In the genomic region with DNA sequence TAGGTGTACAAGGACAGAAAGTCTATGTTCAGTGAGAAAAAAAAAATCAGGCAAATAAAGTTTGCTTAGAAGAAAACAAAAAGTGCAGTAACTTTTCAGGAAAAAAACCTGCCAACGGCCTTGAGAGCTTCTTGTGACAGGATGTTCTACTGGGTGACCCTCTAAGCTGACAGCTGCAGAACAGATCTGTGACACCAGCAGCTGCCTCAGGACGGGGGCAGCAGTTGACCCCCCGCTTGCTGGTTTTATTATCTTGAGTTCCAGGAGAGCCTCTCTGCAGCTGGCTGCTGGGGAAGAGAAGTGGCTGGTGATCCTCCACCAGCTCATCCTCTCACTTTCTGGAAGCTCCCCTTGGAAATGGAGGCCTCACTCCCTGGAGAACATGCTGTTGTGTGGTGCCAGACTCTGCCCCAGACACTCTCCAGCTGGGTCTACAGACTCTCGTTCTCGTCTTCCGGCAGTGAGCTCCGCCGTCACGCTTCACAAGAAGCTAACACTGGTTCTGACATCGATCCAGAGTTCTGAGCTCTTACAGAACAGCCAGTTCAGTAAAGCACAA, we compare ENCODE assay signal across 13 mouse cellular contexts. TPM values are rescaled to one million over a fixed set of nuclear protein-coding genes. Genes with fewer than 3 reads are reported as not detected.
A peak's percentile ranks its signal among the peaks of the same experiment; 100 is the strongest.
DNase-seq lines count a peak whose midpoint lies in the region; ATAC-seq lines count a peak whose summit lies in the region.
"Had no signal": no experiment of that assay in that cellular context is flagged by ENCODE, and none has a peak within 500 bp of the region (broad histone marks: within the 10 kb centered on the region; RNA-seq: fewer than 3 reads in every experiment).

No protein-coding gene starts in this region.

- 0 out of 2 replicates have a peak overlapping the region, but pooled peaks have one; percentile 14 for H3K27ac ChIP-seq in kidney, embryonic 16.5 days (ENCODE audit: low read length)
- no peak overlapping the region for H3K27ac ChIP-seq in midbrain, embryonic 14.5 days (replicated peaks; ENCODE audit: low read depth, low read length)
- H3K27ac ChIP-seq: macrophage had no signal

- H3K27me3 ChIP-seq in kidney, embryonic 16.5 days (ENCODE audit: insufficient read depth, low read length) = no peaks in the 10 kb centered on the region
- H3K27me3 ChIP-seq in midbrain, embryonic 14.5 days (ENCODE audit: control insufficient read depth, insufficient read depth, low read length) = no peaks in the 10 kb centered on the region

- H3K4me3 ChIP-seq in kidney, embryonic 16.5 days (ENCODE audit: low read length) = no peak overlapping the region
- H3K4me3 ChIP-seq in midbrain, embryonic 14.5 days (replicated peaks; ENCODE audit: low read depth, low read length) = no peak overlapping the region
- H3K4me3 ChIP-seq: erythroblast, embryonic 14.5 days had no signal

- no peaks in the 10 kb centered on the region for H3K36me3 ChIP-seq in kidney, embryonic 16.5 days (ENCODE audit: insufficient read depth, low read length)
- no peaks in the 10 kb centered on the region for H3K36me3 ChIP-seq in midbrain, embryonic 14.5 days (ENCODE audit: control insufficient read depth, insufficient read depth, low read length)

- H3K9ac ChIP-seq in kidney, embryonic 16.5 days (replicated peaks; ENCODE audit: low read length) = 0 out of 2 replicates have a peak overlapping the region, but pooled peaks have one; percentile 22
- no peak overlapping the region for H3K9ac ChIP-seq in midbrain, embryonic 14.5 days (replicated peaks; ENCODE audit: low read length)

- no peaks in the 10 kb centered on the region for H3K9me3 ChIP-seq in kidney, embryonic 16.5 days (ENCODE audit: low read length)
- no peaks in the 10 kb centered on the region for H3K9me3 ChIP-seq in midbrain, embryonic 14.5 days (ENCODE audit: control insufficient read depth, low read length)

- 24% methylated on average over 10 of the region's 10 CpGs for WGBS in kidney, embryonic 16.5 days
- WGBS in midbrain, embryonic 14.5 days = 61% methylated on average over 10 of the region's 10 CpGs

- ATAC-seq in kidney, embryonic 16.5 days (ENCODE audit: low FRiP score, low TSS enrichment) = no peak
- ATAC-seq in midbrain, embryonic 14.5 days (ENCODE audit: low FRiP score, low TSS enrichment) = no peak

- DNase-seq in kidney, adult 11 months = no peak
- peak; percentile 41 for DNase-seq in gastrocnemius, postnatal 14 days
- peak; percentile 19 to 25 for DNase-seq in heart, postnatal 14 days
- DNase-seq in retina, embryonic 14.5 days (ENCODE audit: low spot score) = peak; percentile 15
- no peak for DNase-seq in frontal cortex, postnatal 36 days (ENCODE audit: low spot score in 2 of 2)
- no peak for DNase-seq in midbrain, embryonic 14.5 days
- DNase-seq in yolk sac, embryonic 10.5 days (ENCODE audit: low spot score) = no peak
- DNase-seq: layer of hippocampus, postnatal 36 days had no signal

- peaks cover 13% of the 10 kb centered on the region for H3K4me1 ChIP-seq in kidney, embryonic 16.5 days (ENCODE audit: insufficient read depth, low read length)
- no peaks in the 10 kb centered on the region for H3K4me1 ChIP-seq in midbrain, embryonic 14.5 days (ENCODE audit: control insufficient read depth, insufficient read depth, low read length)

- H3K4me2 ChIP-seq in kidney, embryonic 16.5 days (replicated peaks; ENCODE audit: low read depth, low read length) = 0 out of 2 replicates have a peak overlapping the region, but pooled peaks have one; percentile 4
- no peak overlapping the region for H3K4me2 ChIP-seq in midbrain, embryonic 14.5 days (ENCODE audit: low read length)

- intact Hi-C loops in gastrocnemius, postnatal 14 days (cut with DNase I; ENCODE audit: low total_unique reads) = loop anchor here (10.0 kb wide), 2 partner anchors 196 to 694 kb away; a partner anchor contains a TSS
- intact Hi-C loops in heart, postnatal 14 days (cut with DNase I) = loop anchor here (10.0 kb wide), 1 partner anchor 914 kb away; no protein-coding TSS in a partner anchor

RNA-seq across cellular contexts. Expression of a gene that starts 33.3 kb away (rescaled TPM):
- polyA plus RNA-seq in kidney, embryonic 16.5 days (2015; fragmentation: Nextera tagmentation; extraction: Ambion mirVana) = 49.8 and 52.5 TPM in 2 replicates
- 1 to 10 TPM; 4.3 to 5.6 TPM for total RNA-seq in gastrocnemius, postnatal 14 days (2021)
- 10 to 100 TPM; 10.3 to 13.0 TPM for total RNA-seq in heart, postnatal 14 days (2021)
- polyA plus RNA-seq in midbrain, embryonic 14.5 days (2014; fragmentation: Nextera tagmentation; extraction: Ambion mirVana) = 38.5 and 38.6 TPM in 2 replicates

RNA-seq across cellular contexts. Expression of a gene that starts 33.8 kb away (rescaled TPM):
- 5.3 and 5.4 TPM in 2 replicates for polyA plus RNA-seq in kidney, embryonic 16.5 days (2015; fragmentation: Nextera tagmentation; extraction: Ambion mirVana)
- not detected for total RNA-seq in gastrocnemius, postnatal 14 days (2021)
- under 1 TPM in 1 of 2 experiments, not detected in 1; 0.17 TPM for total RNA-seq in heart, postnatal 14 days (2021)
- 11.8 and 13.7 TPM in 2 replicates for polyA plus RNA-seq in midbrain, embryonic 14.5 days (2014; fragmentation: Nextera tagmentation; extraction: Ambion mirVana)
- total RNA-seq: heart, adult 18-20 months; neutrophil, adult 5-6 weeks had no signal
- polyA plus RNA-seq: erythroblast, embryonic 14.5 days; macrophage had no signal

Comparison
In these comparisons a context has a peak if more than half of its experiments do, and no peak if none do; other contexts are left out.
1. DNase-seq: peak in gastrocnemius, postnatal 14 days (single experiment), heart, postnatal 14 days (2 of 2) and retina, embryonic 14.5 days (single experiment); none in kidney, adult 11 months (single experiment), frontal cortex, postnatal 36 days (0 of 2), midbrain, embryonic 14.5 days (single experiment) and yolk sac, embryonic 10.5 days (single experiment).